Mouse (Mus musculus): ENCODE results near the gene Samm50.

DNA sequence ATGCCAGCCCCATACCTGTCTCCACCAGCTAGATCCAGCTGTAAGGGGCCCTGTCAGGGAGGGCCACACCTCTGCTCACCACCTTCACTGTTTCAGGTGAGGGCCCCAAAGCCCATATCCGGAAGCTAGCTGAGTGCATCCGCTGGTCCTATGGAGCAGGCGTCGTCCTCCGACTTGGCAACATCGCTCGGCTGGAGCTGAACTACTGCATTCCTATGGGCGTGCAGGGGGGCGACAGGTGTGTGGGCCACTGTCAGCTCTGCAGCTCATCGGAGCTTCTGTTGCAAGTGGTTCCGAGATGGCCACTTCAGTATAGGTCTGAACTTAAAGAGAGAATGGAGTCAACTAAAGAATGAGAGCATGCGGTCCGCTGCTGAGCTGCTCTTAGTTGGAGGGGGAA, 18.9 kb downstream of the Samm50 start:
- TF ChIP-seq POLR2A (IDR thresholded peaks at IDR 0.05; ENCODE audit: insufficient read depth, low read length) (no peak), CTCF (IDR thresholded peaks at IDR 0.05; ENCODE audit: low read depth, low read length) (no peak)

All from ES-Bruce4 (cell line).